Mouse (Mus musculus) cerebellum, postnatal 14 days (tissue): ENCODE measurements around the gene Pid1.

Source experiments
- DNase-seq, 2 experiments: peaks; one replicate each; pipeline ENCODE4 v3.0.0; 2021; ENCODE audit warnings: mixed read lengths in 2 of 2

The Pid1 gene

GRCm38 (mm10) chr1:84177033-84177432 is 186.9 kb downstream of the Pid1 start:
- DNase-seq, result no peak

DNA sequence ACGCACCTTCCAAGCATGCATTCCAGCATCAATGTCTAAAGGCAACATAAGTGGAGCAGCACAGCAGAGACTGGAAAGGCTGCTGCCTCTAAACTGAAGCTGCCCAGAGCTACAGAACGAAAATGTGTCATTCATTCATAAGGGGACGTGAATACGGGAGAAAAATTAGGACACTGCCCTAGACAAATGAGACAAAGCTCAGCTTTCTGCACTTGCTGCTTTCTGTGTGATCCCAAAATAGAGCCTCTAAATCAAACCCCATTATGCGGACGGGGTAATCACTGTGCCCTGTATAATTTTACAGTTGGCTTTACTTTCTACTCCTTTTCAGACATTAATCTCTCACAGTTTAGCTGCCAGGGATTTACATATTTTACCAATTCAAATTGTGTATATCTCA is 191.0 kb downstream of the Pid1 start:
- no peak for DNase-seq

DNA sequence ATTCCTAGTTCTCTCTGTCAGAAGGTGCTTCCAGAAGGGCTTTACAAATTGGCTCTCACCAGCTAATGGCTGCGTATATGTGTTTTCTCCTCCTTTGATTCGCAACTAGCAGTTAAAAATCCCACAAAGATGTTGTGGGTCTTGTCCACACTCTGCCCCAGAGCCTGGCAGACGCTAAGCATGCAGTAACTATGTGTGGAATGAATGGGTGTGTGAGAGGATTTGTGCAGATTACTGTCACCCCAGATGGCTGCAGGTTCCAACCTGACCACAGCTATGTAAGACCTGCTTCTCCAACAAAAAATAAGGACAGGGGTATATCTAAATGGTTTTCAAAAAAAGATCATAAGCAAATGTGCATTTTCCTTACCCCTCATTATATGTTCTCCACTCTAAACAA is 206.2 kb downstream of the Pid1 start:
- no peak for DNase-seq

DNA sequence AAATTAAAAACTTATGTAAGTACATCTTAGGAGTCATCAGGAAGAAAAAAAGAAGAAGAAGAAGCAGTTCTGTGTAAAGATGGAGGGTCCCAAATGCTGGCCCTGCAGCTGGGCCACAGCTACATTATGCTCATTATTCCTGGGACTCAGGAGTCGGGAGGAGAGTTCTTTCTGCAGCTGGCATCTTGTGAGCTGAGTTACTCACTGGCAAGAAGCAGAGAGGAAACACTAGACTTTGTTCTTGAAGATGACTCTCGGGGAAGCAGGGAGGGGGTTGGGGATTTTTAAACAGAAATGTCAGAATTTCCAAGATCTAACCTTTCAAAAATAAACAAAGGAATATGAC is 208.4 kb downstream of the Pid1 start:
- no peak for DNase-seq

DNA sequence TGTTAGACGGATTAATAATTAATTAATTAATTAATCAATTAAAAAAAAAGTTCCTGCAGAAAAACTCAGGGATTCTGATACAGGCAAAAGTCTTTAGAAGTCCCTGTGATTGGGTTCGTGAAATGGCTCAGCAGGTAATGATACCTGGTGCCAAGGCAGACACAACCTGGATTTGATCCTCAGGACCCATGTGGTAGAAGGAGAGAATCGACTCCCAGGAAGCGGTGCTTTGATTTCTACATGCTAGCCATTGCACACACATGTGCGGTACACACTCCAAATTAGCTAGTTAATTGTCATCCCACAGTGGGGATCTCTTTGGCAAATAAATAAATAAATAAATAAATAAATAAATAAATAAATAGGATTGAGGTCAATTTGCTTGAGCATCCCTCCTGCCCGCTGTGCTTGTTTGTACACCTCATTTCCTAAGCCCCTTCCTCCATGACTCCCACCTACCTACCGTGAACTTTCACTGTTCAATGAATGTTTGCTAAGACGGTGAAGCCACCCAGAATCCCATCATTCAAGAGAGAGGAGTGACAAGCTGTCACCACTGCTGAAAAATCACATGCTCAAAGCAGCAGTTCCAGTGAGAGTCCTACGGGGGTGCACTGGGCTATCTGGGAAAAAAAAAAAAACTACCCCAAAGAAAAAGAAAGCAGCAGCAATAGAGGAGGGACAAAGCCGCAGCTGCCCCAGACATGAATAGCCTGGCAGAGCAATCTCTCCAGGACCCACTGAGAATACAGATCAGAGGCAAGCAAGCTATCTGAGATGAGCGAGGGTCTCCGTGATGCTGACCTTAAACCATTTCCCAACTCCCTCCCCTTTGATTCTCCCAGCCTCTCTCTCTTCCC is 209.0 kb downstream of the Pid1 start:
- no peak for DNase-seq

GRCm38 (mm10) chr1:84153943-84154342 is 210.0 kb downstream of the Pid1 start:
- DNase-seq, result peak; percentile 27 to 47

GRCm38 (mm10) chr1:84141561-84141960 is 222.4 kb downstream of the Pid1 start:
- DNase-seq, result no peak

GRCm38 (mm10) chr1:84132451-84132850 is 231.5 kb downstream of the Pid1 start:
- DNase-seq, result no peak

- peak; percentile 64 to 81 for DNase-seq
These were observed 232.2 kb downstream of the Pid1 start for GRCm38 (mm10) chr1:84131799-84132198.

GRCm38 (mm10) chr1:84128510-84128909 is 235.5 kb downstream of the Pid1 start:
- DNase-seq, result peak; percentile 59

DNA sequence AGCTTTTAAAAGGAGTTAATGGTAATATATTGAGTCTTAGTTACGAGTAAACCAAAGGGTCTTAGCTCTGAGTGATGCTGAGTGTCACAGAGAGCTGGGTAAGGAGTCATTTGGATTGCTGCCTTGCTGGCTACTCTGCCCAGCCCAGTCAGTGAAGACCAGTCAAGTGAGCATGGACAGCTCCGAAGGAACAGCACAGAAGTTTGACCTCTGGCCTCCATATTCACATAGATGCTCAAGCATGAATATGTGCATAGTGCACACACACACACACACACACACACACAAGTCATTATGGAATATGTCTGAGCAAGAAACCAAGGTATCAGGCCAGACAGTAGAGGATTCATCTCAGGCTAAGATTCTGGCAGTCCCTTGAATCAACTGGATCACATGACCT is 244.7 kb downstream of the Pid1 start:
- DNase-seq, result no peak

- DNase-seq, result no peak
These were observed 257.2 kb downstream of the Pid1 start for GRCm38 (mm10) chr1:84106756-84107155.

DNA sequence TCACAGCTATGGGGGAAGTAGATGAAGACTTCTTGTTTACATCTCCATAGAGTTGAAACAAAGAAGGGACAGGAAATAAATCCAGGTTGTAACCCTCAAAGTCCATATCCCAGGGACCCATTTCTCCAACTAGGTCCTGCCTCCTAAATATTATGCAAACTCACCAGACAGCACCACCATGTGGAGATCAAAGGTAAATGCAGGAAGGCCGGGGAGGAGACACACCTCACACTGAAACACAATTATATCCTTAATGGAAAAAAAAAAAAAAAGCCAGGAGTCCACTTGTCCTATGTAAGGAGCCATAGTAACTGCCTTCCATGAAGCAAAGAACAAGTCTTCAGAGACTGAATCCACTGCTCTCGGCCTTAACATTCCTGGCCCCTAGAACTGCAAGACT is 261.9 kb downstream of the Pid1 start:
- peak; percentile 20 to 23 for DNase-seq

GRCm38 (mm10) chr1:84097398-84097797 is 266.6 kb downstream of the Pid1 start:
- DNase-seq, result no peak

- no peak for DNase-seq
These were observed 270.7 kb downstream of the Pid1 start for GRCm38 (mm10) chr1:84093291-84093690.

GRCm38 (mm10) chr1:84089664-84090063 is 274.3 kb downstream of the Pid1 start:
- no peak for DNase-seq

DNA sequence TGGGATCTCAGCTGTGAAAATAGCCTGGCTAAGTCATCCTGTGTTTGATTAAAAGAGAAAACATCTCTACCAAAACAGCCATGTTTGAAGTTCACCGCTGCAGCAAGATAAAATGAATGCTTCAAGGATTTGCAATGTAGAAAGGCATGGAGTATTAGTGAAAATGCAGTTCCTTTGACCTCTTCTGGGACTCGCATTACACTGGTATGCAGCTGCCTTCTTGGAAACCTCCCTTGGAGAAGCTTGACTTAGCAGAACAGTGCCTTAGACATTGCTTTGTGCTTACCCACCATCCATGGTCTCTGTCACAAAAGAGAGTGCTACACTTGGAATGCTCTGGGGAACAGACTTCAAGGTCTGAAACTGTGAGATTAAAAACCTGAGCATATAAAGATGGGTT is 276.0 kb downstream of the Pid1 start:
- DNase-seq, result no peak

GRCm38 (mm10) chr1:84087325-84087724 is 276.7 kb downstream of the Pid1 start:
- DNase-seq, result no peak

- no peak for DNase-seq
These were observed 277.5 kb downstream of the Pid1 start for GRCm38 (mm10) chr1:84086486-84086885.

DNA sequence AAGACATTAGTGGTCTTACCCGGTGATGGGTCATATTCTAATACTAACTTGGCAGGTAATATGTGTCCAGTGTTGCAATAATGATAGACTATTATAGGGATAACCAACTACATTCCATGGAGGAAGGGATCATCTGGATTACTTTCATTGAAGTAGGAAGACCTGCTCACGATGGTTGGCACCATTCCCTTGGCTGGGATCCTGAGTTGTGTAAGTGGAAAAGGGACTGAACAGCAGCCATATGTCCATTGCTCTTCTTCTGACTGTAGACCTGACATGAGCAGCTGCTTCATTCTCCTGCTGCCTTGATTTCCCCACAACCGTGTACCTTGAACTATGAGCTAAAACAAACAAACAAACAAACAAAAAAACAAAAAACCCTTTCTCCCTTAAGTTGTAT is 278.6 kb downstream of the Pid1 start:
- peak; percentile 14 to 33 for DNase-seq

DNA sequence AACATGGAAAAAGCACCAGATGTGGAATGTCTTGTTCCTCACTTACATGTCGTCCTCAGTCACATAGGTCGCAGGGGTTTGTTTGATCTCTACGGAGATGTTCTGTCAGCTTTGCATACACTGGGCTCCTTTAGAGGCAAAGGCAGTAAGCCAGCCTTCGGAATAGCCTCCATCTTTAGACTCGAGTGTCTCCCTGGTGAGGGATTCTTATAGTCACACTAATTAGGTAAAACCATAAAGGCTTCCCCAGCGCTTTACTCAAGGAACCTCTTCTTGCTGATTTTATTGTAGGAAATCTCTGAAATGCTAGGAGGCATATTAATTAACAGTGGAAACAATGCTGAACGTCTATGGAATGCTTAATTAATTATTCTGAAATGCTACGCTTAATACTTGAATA is 284.4 kb downstream of the Pid1 start:
- no peak for DNase-seq

GRCm38 (mm10) chr1:84077023-84077422 is 287.0 kb downstream of the Pid1 start:
- DNase-seq, result no peak

DNA sequence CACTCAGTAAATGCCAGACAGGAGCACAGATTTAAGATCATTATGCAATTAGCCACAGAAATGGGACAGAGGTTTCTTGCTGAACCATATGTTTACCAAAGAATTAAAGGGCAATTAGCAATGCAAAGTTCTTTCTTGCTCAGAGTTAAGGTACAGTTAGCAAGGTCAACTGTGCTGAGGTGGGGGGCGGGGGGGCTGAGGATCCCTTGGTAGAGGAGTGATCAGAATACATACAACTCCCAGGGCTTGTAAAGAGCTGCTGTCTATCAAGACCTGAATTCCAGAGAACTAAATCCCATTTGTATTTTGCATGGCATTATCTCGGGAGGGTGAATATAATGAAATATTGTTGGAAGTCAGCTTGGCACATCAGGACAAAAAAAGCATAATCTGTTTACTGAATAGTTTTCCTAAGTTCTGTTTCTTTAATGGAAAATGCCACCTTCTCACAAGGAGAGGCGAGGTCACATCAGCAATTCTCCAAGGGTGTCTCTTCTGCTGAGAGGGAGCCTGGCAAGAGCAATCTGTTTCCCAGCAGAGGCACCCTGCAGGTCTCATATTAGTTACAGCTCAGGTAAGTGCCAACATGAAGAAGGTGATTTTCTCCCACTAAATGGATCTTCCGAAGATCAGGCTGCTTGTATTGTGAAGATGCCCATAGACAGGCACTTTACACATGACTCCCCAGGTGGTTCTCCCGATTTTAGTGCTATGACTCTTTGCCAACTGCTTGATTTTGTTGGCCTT is 306.9 kb downstream of the Pid1 start:
- DNase-seq, result peak; percentile 3 to 21

DNA sequence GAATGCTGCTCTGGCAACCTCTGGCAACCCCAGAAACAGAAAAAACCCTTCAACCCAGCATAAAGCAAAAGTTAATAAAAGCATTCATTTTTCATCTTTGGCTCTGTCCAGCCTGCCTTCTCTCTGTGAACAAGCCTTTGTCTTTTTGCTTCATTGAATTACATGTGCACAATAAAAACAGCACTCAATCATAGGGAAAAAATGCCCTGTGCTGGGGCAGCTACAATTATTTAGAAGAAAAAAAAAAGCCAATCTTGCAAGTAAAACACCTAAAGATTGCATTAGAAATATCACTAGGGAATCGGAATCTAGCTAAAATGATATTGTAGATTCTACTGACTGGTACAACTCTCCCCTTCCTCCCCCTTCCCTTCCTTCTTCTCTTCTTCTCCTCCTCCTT is 307.7 kb downstream of the Pid1 start:
- no peak for DNase-seq
